Mouse (Mus musculus) small intestine, adult 2 months (tissue): Measurements from ENCODE around the gene Arl16.

Experiments used
- CTCF ChIP-seq: fragments of 200-500 bp; IDR thresholded peaks from 2 replicates; pipeline ENCODE4 v1.5.1; 2012; ENCODE audit warnings: low read depth, mild to moderate bottlenecking, control low read depth, inconsistent platforms, low read length, moderate library complexity, mixed read lengths; ENCODE audit not compliant: insufficient replicate concordance, insufficient read length; ENCODE audit errors: extremely low read depth
- POLR2A ChIP-seq: fragments of 200-500 bp; IDR thresholded peaks from 2 replicates; pipeline ENCODE4 v1.6.1; 2012; ENCODE audit warnings: low read depth, mild to moderate bottlenecking, control low read depth, inconsistent platforms, low read length, moderate library complexity

DNA sequence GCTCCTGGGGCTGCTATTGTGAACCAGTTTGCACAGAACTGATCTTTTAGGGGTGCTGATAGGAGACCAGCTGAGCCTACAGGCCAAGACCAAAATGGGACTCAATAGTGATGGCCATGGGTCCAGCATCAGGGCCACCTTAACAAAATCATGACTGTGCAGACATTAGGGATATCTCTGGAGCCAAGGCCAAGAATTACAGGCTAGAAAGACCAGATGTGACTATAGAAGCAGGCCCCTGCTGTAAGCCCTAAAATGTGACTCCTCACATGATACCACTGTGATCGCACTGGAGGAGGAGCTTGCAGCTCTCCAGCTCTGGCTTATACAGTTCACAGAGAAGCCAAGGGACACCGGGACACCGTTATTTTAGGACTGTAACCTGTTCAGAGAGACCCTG lies 25.1 kb downstream of the Arl16 start, which contains the start of gene Tspan10:
- TF ChIP-seq CTCF (no peak), POLR2A (no peak)
